Comparison of ENCODE assay signal across 17 mouse cellular contexts in the genomic region with DNA sequence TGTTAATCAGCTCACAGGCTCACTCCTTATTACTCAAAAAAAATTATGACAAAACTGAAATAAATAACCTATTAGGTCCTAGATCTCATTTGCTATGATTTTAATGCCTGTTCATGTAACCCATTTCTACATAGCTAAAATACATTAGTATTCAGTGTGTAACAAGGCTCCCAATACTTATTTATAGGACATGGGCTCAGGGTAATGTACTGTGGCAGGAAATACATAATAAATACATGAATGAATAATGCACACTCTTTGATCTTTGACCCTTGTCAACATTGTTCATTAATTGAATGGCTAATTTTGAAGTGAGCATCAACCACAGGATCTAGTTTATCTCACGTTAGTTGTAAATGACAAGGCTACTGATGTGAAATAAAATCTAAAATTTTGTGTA.
"Had no signal": no experiment of that assay in that cellular context is flagged by ENCODE, and none has a peak within 500 bp of the region (broad histone marks: within the 10 kb centered on the region; RNA-seq: fewer than 3 reads in every experiment).

No protein-coding gene starts in this region.

- H3K27me3 ChIP-seq: midbrain, embryonic 12.5 days; midbrain, embryonic 15.5 days had no signal

- DNase-seq: lung, adult 18-20 months; lung, embryonic 14.5 days; lung, postnatal 10 days; lung, postnatal 4 days; retina, postnatal 1 day; right cerebral cortex, adult 18-20 months; right cerebral cortex, postnatal 25 days; right cerebral cortex, postnatal 4 days; spleen, adult 18-20 months; thymus, adult 18-20 months; thymus, postnatal 14 days; thymus, postnatal 36 days had no signal

- H3K27ac ChIP-seq: liver, embryonic 14.5 days; midbrain, embryonic 10.5 days; midbrain, embryonic 12.5 days; midbrain, embryonic 15.5 days had no signal

- H3K36me3 ChIP-seq: midbrain, embryonic 10.5 days; midbrain, embryonic 12.5 days; midbrain, embryonic 15.5 days had no signal

- H3K9ac ChIP-seq: liver, embryonic 14.5 days; lung, embryonic 14.5 days; midbrain, embryonic 12.5 days; midbrain, embryonic 15.5 days had no signal

- H3K4me1 ChIP-seq: midbrain, embryonic 10.5 days; midbrain, embryonic 12.5 days; midbrain, embryonic 15.5 days had no signal

- H3K4me3 ChIP-seq: midbrain, embryonic 10.5 days; midbrain, embryonic 12.5 days; midbrain, embryonic 15.5 days; myocyte had no signal

- H3K4me2 ChIP-seq: lung, embryonic 14.5 days; midbrain, embryonic 12.5 days; midbrain, embryonic 15.5 days had no signal

- ATAC-seq: midbrain, embryonic 15.5 days had no signal

- H3K9me3 ChIP-seq: midbrain, embryonic 10.5 days; midbrain, embryonic 12.5 days; midbrain, embryonic 15.5 days had no signal
